ENCODE assay signal across 7 mouse cellular contexts in genomic region chr7:38108260-38108632, GRCm38 (mm10). TPM values are rescaled to one million over a fixed set of nuclear protein-coding genes. Genes with fewer than 3 reads are reported as not detected.
A peak's percentile ranks its signal among the peaks of the same experiment; 100 is the strongest.
DNase-seq lines count a peak whose midpoint lies in the region; ATAC-seq lines count a peak whose summit lies in the region.

No protein-coding gene starts in this region.

- peak overlapping the region; percentile 60 for H3K9ac ChIP-seq in midbrain, embryonic 11.5 days (ENCODE audit: low read length)

- ATAC-seq in midbrain, embryonic 11.5 days (ENCODE audit: low FRiP score) = no peak
- no peak for ATAC-seq in frontal cortex, adult (ENCODE audit: low TSS enrichment)

- H3K36me3 ChIP-seq in forebrain, embryonic 10.5 days (replicated peaks) = peaks cover 26% of the 10 kb centered on the region
- H3K36me3 ChIP-seq in midbrain, embryonic 11.5 days (ENCODE audit: control insufficient read depth, insufficient read depth, low read length) = 0 out of 2 replicates have a peak, but pooled peaks cover 2% of the 10 kb centered on the region

- no peaks in the 10 kb centered on the region for H3K9me3 ChIP-seq in forebrain, embryonic 10.5 days
- H3K9me3 ChIP-seq in midbrain, embryonic 11.5 days (ENCODE audit: control insufficient read depth, low read length) = no peaks in the 10 kb centered on the region

- peak overlapping the region; percentile 93 for H3K4me3 ChIP-seq in forebrain, embryonic 10.5 days
- H3K4me3 ChIP-seq in midbrain, embryonic 11.5 days (ENCODE audit: low read depth, low read length) = peak overlapping the region; percentile 82

- peaks cover 15% of the 10 kb centered on the region for H3K27me3 ChIP-seq in forebrain, embryonic 10.5 days (ENCODE audit: poor library complexity, severe bottlenecking)
- H3K27me3 ChIP-seq in midbrain, embryonic 11.5 days (ENCODE audit: control insufficient read depth, insufficient read depth, low read length) = no peaks in the 10 kb centered on the region; the same call in 1 of the 2 replicates

- peak overlapping the region; percentile 96 for H3K4me2 ChIP-seq in midbrain, embryonic 11.5 days

- WGBS in forebrain, embryonic 10.5 days = 28% methylated on average over 10 of the region's 10 CpGs
- WGBS in midbrain, embryonic 11.5 days = 32% methylated on average over 10 of the region's 10 CpGs

- peak overlapping the region; percentile 94 for H3K27ac ChIP-seq in forebrain, embryonic 10.5 days
- no peak overlapping the region for H3K27ac ChIP-seq in midbrain, embryonic 11.5 days (ENCODE audit: low read depth, low read length)

- peaks cover 69% of the 10 kb centered on the region for H3K4me1 ChIP-seq in forebrain, embryonic 10.5 days
- H3K4me1 ChIP-seq in midbrain, embryonic 11.5 days (ENCODE audit: control insufficient read depth, insufficient read depth, low read length) = peaks cover 16% of the 10 kb centered on the region

- DNase-seq in spleen, postnatal 36 days (ENCODE audit: low spot score in 2 of 2) = peak; percentile 17 to 27
- no peak for DNase-seq in spleen, adult 18-20 months
- DNase-seq in forebrain, embryonic 10.5 days (ENCODE audit: extremely low spot score, low spot score) = no peak
- DNase-seq in kidney, postnatal 10 days = peak; percentile 65
- DNase-seq in midbrain, embryonic 11.5 days (ENCODE audit: low spot score, missing footprints) = no peak
- DNase-seq in adrenal gland, postnatal 4 days (ENCODE audit: low spot score in 2 of 2) = no peak

RNA-seq across cellular contexts. Expression of gene Ccne1, which starts 0.9 kb away (rescaled TPM):
- polyA plus RNA-seq in forebrain, embryonic 10.5 days (2016; fragmentation: Nextera tagmentation; extraction: Ambion mirVana) = 116 and 117 TPM in 2 replicates
- polyA plus RNA-seq in midbrain, embryonic 11.5 days (2014; fragmentation: Nextera tagmentation; extraction: Ambion mirVana) = 55.1 and 55.6 TPM in 2 replicates
- 10 to 100 TPM; 16.3 to 17.5 TPM for total RNA-seq in adrenal gland, postnatal 4 days (2021)

Comparison
In these comparisons a context has a peak if more than half of its experiments do, and no peak if none do; other contexts are left out.
1. DNase-seq: peak in spleen, postnatal 36 days (2 of 2) and kidney, postnatal 10 days (single experiment); none in spleen, adult 18-20 months (0 of 2), forebrain, embryonic 10.5 days (single experiment), midbrain, embryonic 11.5 days (single experiment) and adrenal gland, postnatal 4 days (0 of 2).